Mouse (Mus musculus) spleen, adult 2 months (tissue): Measurements from ENCODE around the gene Zbtb20.

ENCODE experiments used
- CTCF ChIP-seq: fragments of 200-500 bp; IDR thresholded peaks from 2 replicates; pipeline ENCODE4 v1.5.1; 2011; ENCODE audit warnings: mild to moderate bottlenecking, inconsistent platforms; ENCODE audit not compliant: insufficient read depth, insufficient read length, insufficient replicate concordance; ENCODE audit errors: extremely low read depth
- POLR2A ChIP-seq: fragments of 200-500 bp; IDR thresholded peaks from 2 replicates; pipeline ENCODE4 v1.6.1; 2011; ENCODE audit warnings: low read depth, low read length, inconsistent platforms

DNA sequence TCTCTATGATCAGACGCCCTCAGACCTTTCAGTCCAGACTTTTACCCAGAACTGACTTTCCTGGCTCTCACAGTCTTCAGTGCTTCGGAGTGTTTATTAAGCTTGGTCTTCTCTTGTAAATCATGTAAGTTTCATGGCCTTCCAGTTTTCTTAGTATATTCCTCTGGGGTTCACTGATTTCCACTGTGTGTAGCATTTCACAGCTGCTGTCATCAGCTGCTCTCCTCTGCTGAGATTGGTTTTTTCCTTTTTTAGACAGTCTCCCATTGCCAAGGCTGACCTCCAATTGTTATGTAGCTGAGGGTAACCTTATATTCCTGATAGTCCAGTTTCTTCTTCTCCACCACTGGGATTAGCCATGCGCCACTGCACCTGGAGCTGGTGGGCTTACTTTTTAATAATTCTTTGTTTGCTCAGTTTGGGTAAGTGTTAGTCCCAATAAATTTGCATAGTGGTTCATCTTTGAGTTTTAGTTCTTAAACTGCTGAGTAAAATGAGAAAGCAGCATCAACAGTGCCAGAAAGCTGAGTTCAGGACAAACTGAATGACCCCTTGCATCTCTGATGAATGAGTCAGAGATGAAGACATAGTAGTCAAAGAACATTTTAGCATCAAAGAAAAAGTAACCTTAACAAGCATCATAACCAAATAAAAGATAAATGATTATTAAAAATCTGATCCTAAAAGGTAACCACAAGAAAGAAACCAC, 380.7 kb downstream of the Zbtb20 start:
- TF ChIP-seq CTCF = no peak
- TF ChIP-seq POLR2A = no peak
